Mouse (Mus musculus): ENCODE results near the gene Slc5a2.

The Slc5a2 gene

GRCm38 (mm10) chr7:128265411-128265810, at the start of gene Slc5a2:
Gene Slc5a2, plus strand, starts transcription at chr7:128265657.
- no peak for DNase-seq (ENCODE audit: low spot score in 2 of 2)

- DNase-seq (ENCODE audit: low spot score in 2 of 2) = no peak
Observed at GRCm38 (mm10) chr7:128219952-128220351, 45.5 kb upstream of the Slc5a2 start.

- DNase-seq (ENCODE audit: low spot score in 2 of 2) = peak in 1 of 2 experiments; percentile 38
Observed at GRCm38 (mm10) chr7:128220936-128221335, 44.5 kb upstream of the Slc5a2 start.

GRCm38 (mm10) chr7:128231741-128232140, 33.7 kb upstream of the Slc5a2 start:
- DNase-seq (ENCODE audit: low spot score in 2 of 2) = no peak

GRCm38 (mm10) chr7:128234796-128235195, 30.7 kb upstream of the Slc5a2 start:
- no peak for DNase-seq (ENCODE audit: low spot score in 2 of 2)

- DNase-seq (ENCODE audit: low spot score in 2 of 2) = no peak
Observed at GRCm38 (mm10) chr7:128235481-128235880, 30.0 kb upstream of the Slc5a2 start.

- no peak for DNase-seq (ENCODE audit: low spot score in 2 of 2)
Observed at GRCm38 (mm10) chr7:128236426-128236825, 29.0 kb upstream of the Slc5a2 start.

- DNase-seq (ENCODE audit: low spot score in 2 of 2) = peak; percentile 85 to 88
Observed at GRCm38 (mm10) chr7:128236856-128237592, 28.4 kb upstream of the Slc5a2 start, which contains the start of gene Armc5. Gene Armc5, plus strand, starts transcription at chr7:128237342.

- no peak for DNase-seq (ENCODE audit: low spot score in 2 of 2)
Observed at GRCm38 (mm10) chr7:128237593-128237926, 27.9 kb upstream of the Slc5a2 start.

- peak; percentile 98 to 99 for DNase-seq (ENCODE audit: low spot score in 2 of 2)
Observed at GRCm38 (mm10) chr7:128237927-128238778, 27.3 kb upstream of the Slc5a2 start, which contains the start of gene 9130023H24Rik. Gene 9130023H24Rik, minus strand, starts transcription at chr7:128238031.

GRCm38 (mm10) chr7:128238991-128239390, 26.5 kb upstream of the Slc5a2 start:
- no peak for DNase-seq (ENCODE audit: low spot score in 2 of 2)

GRCm38 (mm10) chr7:128240131-128240784, 25.2 kb upstream of the Slc5a2 start:
- no peak for DNase-seq (ENCODE audit: low spot score in 2 of 2)

- no peak for DNase-seq (ENCODE audit: low spot score in 2 of 2)
Observed at GRCm38 (mm10) chr7:128242331-128242730, 23.1 kb upstream of the Slc5a2 start.

GRCm38 (mm10) chr7:128243921-128244320, 21.5 kb upstream of the Slc5a2 start:
- no peak for DNase-seq (ENCODE audit: low spot score in 2 of 2)

- DNase-seq (ENCODE audit: low spot score in 2 of 2) = no peak
Observed at GRCm38 (mm10) chr7:128244410-128245025, 20.9 kb upstream of the Slc5a2 start.

- no peak for DNase-seq (ENCODE audit: low spot score in 2 of 2)
Observed at GRCm38 (mm10) chr7:128245547-128245946, 19.9 kb upstream of the Slc5a2 start.

- peak; percentile 73 to 75 for DNase-seq (ENCODE audit: low spot score in 2 of 2)
Observed at GRCm38 (mm10) chr7:128246496-128247391, 18.7 kb upstream of the Slc5a2 start, which contains the start of gene Tgfb1i1. Gene Tgfb1i1, plus strand, starts transcription at chr7:128246812.

GRCm38 (mm10) chr7:128247443-128247842, 18.0 kb upstream of the Slc5a2 start:
- DNase-seq (ENCODE audit: low spot score in 2 of 2) = peak; percentile 84 to 89

GRCm38 (mm10) chr7:128248081-128249042, 17.1 kb upstream of the Slc5a2 start:
- no peak for DNase-seq (ENCODE audit: low spot score in 2 of 2)

All from heart, adult 9 months (tissue).